Mouse (Mus musculus) thymus, adult 2 months (tissue): ENCODE measurements at regions not wholly inside any gene's neighbourhood (a gene's known extent, or its start where the extent isn't known, plus 50 kb on each side); places are given as distances from the start of the nearest gene placed in this dataset.

Experiments
- DNase-seq: peaks from one replicate; pipeline ENCODE4 v3.0.0; 2021
- H3K27ac ChIP-seq: fragments of 200-500 bp; 2 replicates; pipeline ENCODE4 v1.5.1; 2012; ENCODE audit warnings: low read length, control low read depth; ENCODE audit not compliant: control insufficient read depth, insufficient read depth
- H3K27me3 ChIP-seq: fragments of 200-500 bp; 2 replicates; pipeline ENCODE4 v1.6.1; 2012; ENCODE audit warnings: mild to moderate bottlenecking, low read length, moderate library complexity, mixed read lengths; ENCODE audit not compliant: control insufficient read depth, insufficient read depth
- H3K36me3 ChIP-seq: fragments of 200-500 bp; 2 replicates; pipeline ENCODE4 v1.6.1; 2012; ENCODE audit warnings: mild to moderate bottlenecking, low read length, moderate library complexity; ENCODE audit not compliant: control insufficient read depth, insufficient read depth
- H3K4me1 ChIP-seq: fragments of 200-500 bp; replicated peaks from 2 replicates; pipeline ENCODE4 v1.6.1; 2012; ENCODE audit warnings: low read length; ENCODE audit not compliant: control insufficient read depth, insufficient read depth
- H3K4me3 ChIP-seq: fragments of 200-500 bp; 2 replicates; pipeline ENCODE4 v1.5.1; 2012; ENCODE audit warnings: mild to moderate bottlenecking, low read length, control low read depth, moderate library complexity; ENCODE audit not compliant: control insufficient read depth, insufficient read depth
- CTCF ChIP-seq: fragments of 200-500 bp; IDR thresholded peaks from 2 replicates; pipeline ENCODE4 v1.5.1; 2012; ENCODE audit warnings: mild to moderate bottlenecking, control low read depth, low read length, moderate library complexity, borderline replicate concordance; ENCODE audit not compliant: control insufficient read depth, poor library complexity, insufficient read depth; ENCODE audit errors: extremely low read depth
- POLR2A ChIP-seq: fragments of 200-500 bp; IDR thresholded peaks from 2 replicates; pipeline ENCODE4 v1.6.1; 2012; ENCODE audit warnings: mild to moderate bottlenecking, low read length, control low read depth, moderate library complexity; ENCODE audit not compliant: control insufficient read depth, poor library complexity, insufficient read depth; ENCODE audit errors: extremely low read depth
- WGBS: fragments of 180-500 bp; shearing (Covaris S2); methylation state at CpG from one replicate; pipeline ENCODE4 v1.1.7; 2018; 5-methylcytosine and 5-hydroxymethylcytosine counted together

GRCm38 (mm10) chr2:178606733-178607132 lies 176.4 kb downstream of the Cdh26 start:
- Histone ChIP-seq H3K27ac (no peak overlapping the region), H3K36me3 (no peaks in the 10 kb centered on the region), H3K27me3 (no peaks in the 10 kb centered on the region), H3K4me1 (peaks cover 6% of the 10 kb centered on the region), H3K4me3 (no peak overlapping the region)
- no peak for DNase-seq
- TF ChIP-seq CTCF (no peak), POLR2A (no peak)
- WGBS: 81% methylated on average over 4 of the region's 4 CpGs

- WGBS: 81% methylated on average over 18 of the region's 18 CpGs
- H3K27me3 ChIP-seq: no peaks in the 10 kb centered on the region
- DNase-seq: no peak
- TF ChIP-seq POLR2A (no peak), CTCF (no peak)
- H3K4me3 ChIP-seq: no peak overlapping the region
- no peak overlapping the region for H3K27ac ChIP-seq
- no peaks in the 10 kb centered on the region for H3K36me3 ChIP-seq
- peaks cover 6% of the 10 kb centered on the region for H3K4me1 ChIP-seq
Observed at GRCm38 (mm10) chr2:178610211-178610975, 180.1 kb downstream of the Cdh26 start.

GRCm38 (mm10) chr2:178614761-178615160 lies 184.4 kb downstream of the Cdh26 start:
- TF ChIP-seq POLR2A: no peak
- no peak for TF ChIP-seq CTCF
- Histone ChIP-seq H3K4me3 (no peak overlapping the region), H3K27ac (no peak overlapping the region), H3K27me3 (no peaks in the 10 kb centered on the region), H3K36me3 (no peaks in the 10 kb centered on the region), H3K4me1 (no peaks in the 10 kb centered on the region)
- 86% methylated on average over 7 of the region's 7 CpGs for WGBS
- DNase-seq: no peak

- TF ChIP-seq CTCF (no peak), POLR2A (no peak)
Observed at GRCm38 (mm10) chr2:178622801-178623200, 192.5 kb downstream of the Cdh26 start.

GRCm38 (mm10) chr2:178624475-178624874 lies 194.1 kb downstream of the Cdh26 start:
- H3K4me3 ChIP-seq: no peak overlapping the region
- no peaks in the 10 kb centered on the region for H3K36me3 ChIP-seq
- no peak overlapping the region for H3K27ac ChIP-seq
- no peak for DNase-seq
- 82% methylated on average over 3 of the region's 3 CpGs for WGBS
- no peaks in the 10 kb centered on the region; the same call in 1 of the 2 replicates for H3K27me3 ChIP-seq
- H3K4me1 ChIP-seq: no peaks in the 10 kb centered on the region
- TF ChIP-seq POLR2A (no peak), CTCF (no peak)

More at GRCm38 (mm10) chr2:178622801-178623200, 192.5 kb downstream of the Cdh26 start:
- no peaks in the 10 kb centered on the region for H3K4me1 ChIP-seq
- no peak overlapping the region for H3K4me3 ChIP-seq
- WGBS: 75% methylated on average over 3 of the region's 3 CpGs
- H3K27me3 ChIP-seq: no peaks in the 10 kb centered on the region; the same call in 1 of the 2 replicates
- no peak overlapping the region for H3K27ac ChIP-seq
- DNase-seq: no peak
- H3K36me3 ChIP-seq: no peaks in the 10 kb centered on the region

GRCm38 (mm10) chr2:178624907-178625306 lies 194.6 kb downstream of the Cdh26 start:
- Histone ChIP-seq H3K27ac (no peak overlapping the region), H3K27me3 (no peaks in the 10 kb centered on the region; the same call in 1 of the 2 replicates), H3K4me1 (no peaks in the 10 kb centered on the region), H3K36me3 (no peaks in the 10 kb centered on the region), H3K4me3 (no peak overlapping the region)
- TF ChIP-seq CTCF (no peak), POLR2A (no peak)
- 86% methylated on average over 1 of the region's 1 CpGs for WGBS
- no peak for DNase-seq
